Mouse (Mus musculus): ENCODE results near the gene Gm9958. TPM values are rescaled to one million over a fixed set of nuclear protein-coding genes. Genes with fewer than 3 reads are reported as not detected.

Gene Gm9958
- 6.2 and 8.8 TPM in 2 replicates for polyA plus RNA-seq (2016; fragmentation: Nextera tagmentation; extraction: Ambion mirVana)

- 5% methylated on average over 7 of the region's 7 CpGs for WGBS
These were observed at the start of gene Gm9958 for GRCm38 (mm10) chr5:90367067-90367303. Gm9958 (plus strand) TSS chr5:90367204.

GRCm38 (mm10) chr5:90331071-90331470, 35.9 kb upstream of the Gm9958 start:
- H3K9me3 ChIP-seq = no peaks in the 10 kb centered on the region
- H3K36me3 ChIP-seq (replicated peaks) = no peaks in the 10 kb centered on the region
- no peaks in the 10 kb centered on the region for H3K4me1 ChIP-seq
- no peak overlapping the region for H3K4me3 ChIP-seq
- no peak for DNase-seq (ENCODE audit: extremely low spot score, low spot score)
- H3K27ac ChIP-seq = no peak overlapping the region
- H3K27me3 ChIP-seq (ENCODE audit: poor library complexity, severe bottlenecking) = no peaks in the 10 kb centered on the region
- WGBS = 95% methylated on average over 1 of the region's 1 CpGs

More at GRCm38 (mm10) chr5:90367067-90367303, at the start of gene Gm9958:
- Histone ChIP-seq H3K4me1 (peaks cover 25% of the 10 kb centered on the region), H3K9me3 (no peaks in the 10 kb centered on the region; the same call in 1 of the 2 replicates), H3K27ac (peak within 1 kb of the TSS; percentile 95), H3K4me3 (peak within 1 kb of the TSS; percentile 96), H3K36me3 (replicated peaks) (peaks cover 13% of the 10 kb centered on the region), H3K27me3 (ENCODE audit: poor library complexity, severe bottlenecking) (no peaks in the 10 kb centered on the region)
- DNase-seq (ENCODE audit: extremely low spot score, low spot score) = no peak

GRCm38 (mm10) chr5:90332478-90332877, 34.5 kb upstream of the Gm9958 start:
- no peak for DNase-seq (ENCODE audit: extremely low spot score, low spot score)
- no peaks in the 10 kb centered on the region for H3K9me3 ChIP-seq
- H3K4me1 ChIP-seq = no peaks in the 10 kb centered on the region
- WGBS = 92% methylated on average over 2 of the region's 2 CpGs
- no peak overlapping the region for H3K27ac ChIP-seq
- H3K4me3 ChIP-seq = no peak overlapping the region
- H3K27me3 ChIP-seq (ENCODE audit: poor library complexity, severe bottlenecking) = no peaks in the 10 kb centered on the region
- no peaks in the 10 kb centered on the region for H3K36me3 ChIP-seq (replicated peaks)

GRCm38 (mm10) chr5:90338177-90339091, 28.6 kb upstream of the Gm9958 start:
- Histone ChIP-seq H3K27ac (no peak overlapping the region), H3K4me1 (peaks cover 36% of the 10 kb centered on the region), H3K4me3 (peak overlapping the region; percentile 35; the same call in 1 of the 2 replicates), H3K36me3 (replicated peaks) (no peaks in the 10 kb centered on the region), H3K27me3 (ENCODE audit: poor library complexity, severe bottlenecking) (no peaks in the 10 kb centered on the region), H3K9me3 (no peaks in the 10 kb centered on the region)
- peak; percentile 17 for DNase-seq (ENCODE audit: extremely low spot score, low spot score)
- 51% methylated on average over 7 of the region's 7 CpGs for WGBS

- Histone ChIP-seq H3K27me3 (ENCODE audit: poor library complexity, severe bottlenecking) (no peaks in the 10 kb centered on the region), H3K4me3 (peak overlapping the region; percentile 35), H3K36me3 (replicated peaks) (no peaks in the 10 kb centered on the region), H3K27ac (0 out of 2 replicates have a peak overlapping the region, but pooled peaks have one; percentile 1), H3K9me3 (no peaks in the 10 kb centered on the region), H3K4me1 (peaks cover 36% of the 10 kb centered on the region)
- DNase-seq (ENCODE audit: extremely low spot score, low spot score) = peak; percentile 21
- 29% methylated on average over 5 of the region's 5 CpGs for WGBS
These were observed 27.7 kb upstream of the Gm9958 start for GRCm38 (mm10) chr5:90339129-90339952.

- H3K36me3 ChIP-seq (replicated peaks) = no peaks in the 10 kb centered on the region
- H3K9me3 ChIP-seq = no peaks in the 10 kb centered on the region
- H3K27me3 ChIP-seq (ENCODE audit: poor library complexity, severe bottlenecking) = no peaks in the 10 kb centered on the region
- peaks cover 36% of the 10 kb centered on the region for H3K4me1 ChIP-seq
- 91% methylated on average over 1 of the region's 1 CpGs for WGBS
- 0 out of 2 replicates have a peak overlapping the region, but pooled peaks have one; percentile 1 for H3K27ac ChIP-seq
- DNase-seq (ENCODE audit: extremely low spot score, low spot score) = no peak
- H3K4me3 ChIP-seq = peak overlapping the region; percentile 35
These were observed 27.1 kb upstream of the Gm9958 start for GRCm38 (mm10) chr5:90339953-90340343.

GRCm38 (mm10) chr5:90340847-90341246, 26.2 kb upstream of the Gm9958 start:
- no peak overlapping the region for H3K4me3 ChIP-seq
- H3K27me3 ChIP-seq (ENCODE audit: poor library complexity, severe bottlenecking) = no peaks in the 10 kb centered on the region
- no peaks in the 10 kb centered on the region for H3K36me3 ChIP-seq (replicated peaks)
- H3K27ac ChIP-seq = no peak overlapping the region
- H3K9me3 ChIP-seq = no peaks in the 10 kb centered on the region
- DNase-seq (ENCODE audit: extremely low spot score, low spot score) = no peak
- peaks cover 36% of the 10 kb centered on the region for H3K4me1 ChIP-seq
- 82% methylated on average over 4 of the region's 4 CpGs for WGBS

GRCm38 (mm10) chr5:90346877-90347276, 20.1 kb upstream of the Gm9958 start:
- Histone ChIP-seq H3K27ac (no peak overlapping the region), H3K4me3 (no peak overlapping the region), H3K9me3 (no peaks in the 10 kb centered on the region), H3K36me3 (replicated peaks) (peaks cover 12% of the 10 kb centered on the region), H3K27me3 (ENCODE audit: poor library complexity, severe bottlenecking) (no peaks in the 10 kb centered on the region), H3K4me1 (no peaks in the 10 kb centered on the region)
- DNase-seq (ENCODE audit: extremely low spot score, low spot score) = no peak
- WGBS = 96% methylated on average over 3 of the region's 3 CpGs

GRCm38 (mm10) chr5:90353552-90354317, 13.3 kb upstream of the Gm9958 start:
- WGBS = 91% methylated on average over 4 of the region's 4 CpGs
- no peaks in the 10 kb centered on the region for H3K27me3 ChIP-seq (ENCODE audit: poor library complexity, severe bottlenecking)
- H3K27ac ChIP-seq = no peak overlapping the region
- no peaks in the 10 kb centered on the region for H3K4me1 ChIP-seq
- no peak for DNase-seq (ENCODE audit: extremely low spot score, low spot score)
- no peaks in the 10 kb centered on the region for H3K9me3 ChIP-seq
- H3K4me3 ChIP-seq = no peak overlapping the region
- peaks cover 56% of the 10 kb centered on the region for H3K36me3 ChIP-seq (replicated peaks)

- Histone ChIP-seq H3K4me1 (no peaks in the 10 kb centered on the region), H3K27ac (no peak overlapping the region), H3K4me3 (no peak overlapping the region), H3K27me3 (ENCODE audit: poor library complexity, severe bottlenecking) (no peaks in the 10 kb centered on the region), H3K36me3 (replicated peaks) (peaks cover 76% of the 10 kb centered on the region), H3K9me3 (no peaks in the 10 kb centered on the region)
- 91% methylated on average over 3 of the region's 3 CpGs for WGBS
- no peak for DNase-seq (ENCODE audit: extremely low spot score, low spot score)
These were observed 11.2 kb upstream of the Gm9958 start for GRCm38 (mm10) chr5:90355824-90356223.

- Histone ChIP-seq H3K27me3 (ENCODE audit: poor library complexity, severe bottlenecking) (no peaks in the 10 kb centered on the region), H3K36me3 (replicated peaks) (peaks cover 37% of the 10 kb centered on the region), H3K27ac (peak overlapping the region; percentile 95), H3K4me3 (peak overlapping the region; percentile 96), H3K4me1 (peaks cover 25% of the 10 kb centered on the region), H3K9me3 (no peaks in the 10 kb centered on the region)
- WGBS = 10% methylated on average over 6 of the region's 6 CpGs
- peak; percentile 18 for DNase-seq (ENCODE audit: extremely low spot score, low spot score)
These were observed 2.5 kb upstream of the Gm9958 start for GRCm38 (mm10) chr5:90364526-90364925.

- Histone ChIP-seq H3K9me3 (no peaks in the 10 kb centered on the region), H3K27me3 (ENCODE audit: poor library complexity, severe bottlenecking) (no peaks in the 10 kb centered on the region), H3K36me3 (replicated peaks) (peaks cover 29% of the 10 kb centered on the region), H3K4me1 (peaks cover 25% of the 10 kb centered on the region), H3K27ac (peak overlapping the region; percentile 95), H3K4me3 (peak overlapping the region; percentile 96)
- DNase-seq (ENCODE audit: extremely low spot score, low spot score) = peak; percentile 56
- WGBS = under 1% methylated on average over 56 of the region's 61 CpGs
These were observed 1.7 kb upstream of the Gm9958 start for GRCm38 (mm10) chr5:90365141-90365951.

All from forebrain, embryonic 10.5 days (tissue).